Mouse (Mus musculus) CH12.LX (cell line): ENCODE data around the gene March10. TPM values are rescaled to one million over a fixed set of nuclear protein-coding genes. Genes with fewer than 3 reads are reported as not detected.

Source experiments
- DNase-seq: peaks from one replicate; pipeline ENCODE4 v3.0.0-alpha.2; 2013; ENCODE audit errors: extremely low read depth
- H3K27ac ChIP-seq: 2 replicates; pipeline ENCODE4 v1.5.1; 2012; ENCODE audit warnings: low read depth, mild to moderate bottlenecking, control low read depth, moderate library complexity; ENCODE audit not compliant: insufficient read depth
- H3K27me3 ChIP-seq: replicated peaks from 2 replicates; pipeline ENCODE3; 2012; ENCODE audit warnings: inconsistent platforms
- H3K36me3 ChIP-seq, 2 experiments: replicated peaks in 1 of 2; 2 replicates each; pipeline versions ENCODE3 to v1.6.1; 2012; ENCODE audit warnings: inconsistent platforms in 1 of 2, low read length in 1 of 2, mild to moderate bottlenecking in 1 of 2, mixed read lengths in 1 of 2, moderate library complexity in 1 of 2; ENCODE audit not compliant: control insufficient read depth in 1 of 2, insufficient read depth in 1 of 2
- H3K4me1 ChIP-seq, 2 experiments: 2 replicates each; pipeline ENCODE4 v1.6.1; 2012; ENCODE audit warnings: inconsistent platforms in 1 of 2, moderate library complexity in 1 of 2; ENCODE audit not compliant: insufficient read depth in 2 of 2, control insufficient read depth in 1 of 2
- H3K4me2 ChIP-seq: 2 replicates; pipeline ENCODE4 v1.6.1; 2012; ENCODE audit warnings: low read depth, mild to moderate bottlenecking, control low read depth; ENCODE audit not compliant: poor library complexity, insufficient read depth, severe bottlenecking
- H3K4me3 ChIP-seq, 3 experiments: fragments of 150-350 bp in 1 of 3; sonication (generic) in 1 of 3; replicated peaks in 1 of 3; 2 replicates each; pipeline versions ENCODE3 to v1.5.1; 2011 to 2012; ENCODE audit warnings: low read depth in 2 of 3, low read length in 2 of 3, mild to moderate bottlenecking in 2 of 3, moderate library complexity in 2 of 3, control low read depth in 1 of 3, improper control_type of control experiment in 1 of 3, inconsistent platforms in 1 of 3, mixed read lengths in 1 of 3; ENCODE audit not compliant: poor library complexity in 1 of 3
- H3K79me2 ChIP-seq: replicated peaks from 2 replicates; pipeline ENCODE4 v1.6.1; 2012; ENCODE audit warnings: mild to moderate bottlenecking, moderate library complexity; ENCODE audit not compliant: control insufficient read depth, poor library complexity, insufficient read depth, severe bottlenecking; ENCODE audit errors: extremely low read depth
- H3K9ac ChIP-seq: 2 replicates; pipeline ENCODE4 v1.6.1; 2012; ENCODE audit warnings: low read depth, mild to moderate bottlenecking, control low read depth, moderate library complexity; ENCODE audit not compliant: insufficient read depth
- H3K9me3 ChIP-seq: replicated peaks from 2 replicates; pipeline ENCODE3; 2012; ENCODE audit warnings: low read length, inconsistent platforms, mixed read lengths
- BHLHE40 ChIP-seq: IDR thresholded peaks from 2 replicates; pipeline ENCODE4 v1.6.1; 2011; ENCODE audit warnings: mild to moderate bottlenecking, low read depth, low read length, improper control_type of control experiment
- CHD1 ChIP-seq: IDR thresholded peaks from 2 replicates; pipeline ENCODE4 v1.6.1; 2012; ENCODE audit warnings: low read depth, low read length, improper control_type of control experiment, inconsistent platforms
- E2F4 ChIP-seq: IDR thresholded peaks from 2 replicates; pipeline ENCODE4 v1.6.1; 2011; ENCODE audit warnings: low read depth, low read length, improper control_type of control experiment; ENCODE audit not compliant: insufficient replicate concordance
- ELF1 ChIP-seq: IDR thresholded peaks from 2 replicates; pipeline ENCODE4 v1.6.1; 2014; ENCODE audit warnings: low read depth, mild to moderate bottlenecking, inconsistent platforms, low read length, improper control_type of control experiment
- ETS1 ChIP-seq: conservative IDR thresholded peaks from 2 replicates; pipeline ENCODE4 v1.6.1; 2012; ENCODE audit warnings: low read depth, mild to moderate bottlenecking, inconsistent platforms, low read length, improper control_type of control experiment, moderate library complexity
- GABPA ChIP-seq: IDR thresholded peaks from 2 replicates; pipeline ENCODE4 v1.6.1; 2012; ENCODE audit warnings: low read depth, low read length, improper control_type of control experiment, inconsistent platforms; ENCODE audit not compliant: insufficient replicate concordance
- IRF4 ChIP-seq: IDR thresholded peaks from 2 replicates; pipeline ENCODE4 v1.6.1; 2014; ENCODE audit warnings: low read depth, mild to moderate bottlenecking, inconsistent platforms, low read length, improper control_type of control experiment
- JUN ChIP-seq: IDR thresholded peaks from 2 replicates; pipeline ENCODE4 v1.6.1; 2011; ENCODE audit warnings: low read depth, mild to moderate bottlenecking, low read length, improper control_type of control experiment, moderate library complexity; ENCODE audit not compliant: insufficient read depth
- JUND ChIP-seq: conservative IDR thresholded peaks from 2 replicates; pipeline ENCODE4 v1.6.1; 2011; ENCODE audit warnings: low read depth, low read length, improper control_type of control experiment
- MAZ ChIP-seq: IDR thresholded peaks from 2 replicates; pipeline ENCODE4 v1.6.1; 2012; ENCODE audit warnings: low read depth, mild to moderate bottlenecking, inconsistent platforms, low read length, improper control_type of control experiment, moderate library complexity
- MEF2A ChIP-seq: IDR thresholded peaks from 2 replicates; pipeline ENCODE4 v1.6.1; 2014; ENCODE audit warnings: low read depth, mild to moderate bottlenecking, inconsistent platforms, low read length, improper control_type of control experiment, borderline replicate concordance
- MYC ChIP-seq: IDR thresholded peaks from 2 replicates; pipeline ENCODE4 v1.6.1; 2011; ENCODE audit warnings: low read depth, mild to moderate bottlenecking, improper control_type of control experiment, low read length
- NELFE ChIP-seq: IDR thresholded peaks from 2 replicates; pipeline ENCODE4 v1.6.1; 2011; ENCODE audit warnings: low read depth, low read length, improper control_type of control experiment
- RCOR1 ChIP-seq: conservative IDR thresholded peaks from 2 replicates; pipeline ENCODE4 v1.6.1; 2012; ENCODE audit warnings: low read depth, mild to moderate bottlenecking, inconsistent platforms, low read length, improper control_type of control experiment
- SIN3A ChIP-seq: IDR thresholded peaks from 2 replicates; pipeline ENCODE4 v1.6.1; 2012; ENCODE audit warnings: low read length, improper control_type of control experiment, inconsistent platforms
- UBTF ChIP-seq: IDR thresholded peaks from 2 replicates; pipeline ENCODE4 v1.6.1; 2012; ENCODE audit warnings: low read depth, mild to moderate bottlenecking, inconsistent platforms, low read length, improper control_type of control experiment, moderate library complexity
- ZMIZ1 ChIP-seq: IDR thresholded peaks from 2 replicates; pipeline ENCODE4 v1.6.1; 2012; ENCODE audit warnings: low read depth, mild to moderate bottlenecking, inconsistent platforms, low read length, improper control_type of control experiment
- ZNF384 ChIP-seq: IDR thresholded peaks from 2 replicates; pipeline ENCODE4 v1.6.1; 2012; ENCODE audit warnings: low read depth, low read length, improper control_type of control experiment, inconsistent platforms
- dilution Hi-C: fragments of 300-500 bp; cut with MboI; formaldehyde crosslinking; loops from 2 replicates; pipeline ENCODE4 v1.14.3; 2020; ENCODE audit warnings: low sequenced_read_pairs; ENCODE audit not compliant: extremely low pct_unique_long_range_greater_than_20kb, extremely low pct_ligation_motif_present
- in situ Hi-C: fragments of 300-500 bp; cut with MboI; formaldehyde crosslinking; loops from 3 replicates; pipeline ENCODE4 v1.14.3; 2019; ENCODE audit warnings: low sequenced_read_pairs, low pct_ligation_motif_present, low pct_unique_long_range_greater_than_20kb, mixed read lengths
- polyA plus RNA-seq: library from polyadenylated mRNA; unstranded; fragments of >175 nt; gene quantifications from 2 replicates; pipeline ENCODE4 v1.2.1, GENCODE M21; 2012; ENCODE audit warnings: low read depth; ENCODE audit not compliant: insufficient read length
- total RNA-seq, 2 experiments: library from RNA; depleted of rRNA; stranded (reverse); fragments of 300-350 nt in 1 of 2; fragments of >200 nt in 1 of 2; gene quantifications; 2 replicates each; pipeline ENCODE4 v1.2.3; 2012 to 2014

The March10 gene
- total and polyA plus RNA-seq, 3 experiments, result not detected

- no peak for DNase-seq
- Histone ChIP-seq H3K9me3 (no peaks in the 10 kb centered on the region), H3K36me3 (no peaks in the 10 kb centered on the region), H3K79me2 (no peaks in the 10 kb centered on the region), H3K4me3 (no peak overlapping the region), H3K4me2 (no peak overlapping the region), H3K27me3 (no peaks in the 10 kb centered on the region), H3K4me1 (peaks cover 0 to 3% of the 10 kb centered on the region in 2 experiments; a peak in 1 of 4 replicates), H3K27ac (no peak overlapping the region), H3K9ac (no peak overlapping the region)
- TF ChIP-seq RCOR1 (no peak), E2F4 (no peak), JUND (no peak), NELFE (no peak), SIN3A (no peak), ZMIZ1 (no peak), MYC (no peak), ZNF384 (no peak)
- dilution Hi-C loops (no loop called here), in situ Hi-C loops (no loop called here)
These were observed 141.2 kb downstream of the March10 start for GRCm38 (mm10) chr11:105315296-105315695.

GRCm38 (mm10) chr11:105313633-105314014, 142.9 kb downstream of the March10 start:
- Histone ChIP-seq H3K27me3 (no peaks in the 10 kb centered on the region), H3K27ac (no peak overlapping the region), H3K36me3 (no peaks in the 10 kb centered on the region), H3K9ac (no peak overlapping the region), H3K9me3 (no peaks in the 10 kb centered on the region), H3K4me2 (no peak overlapping the region), H3K4me1 (peaks cover 0 to 3% of the 10 kb centered on the region in 2 experiments; a peak in 1 of 4 replicates), H3K79me2 (no peaks in the 10 kb centered on the region), H3K4me3 (no peak overlapping the region)
- in situ Hi-C loops (no loop called here), dilution Hi-C loops (no loop called here)
- DNase-seq, result no peak
- TF ChIP-seq ELF1, result no peak
- TF ChIP-seq MYC, result no peak
- no peak for TF ChIP-seq ETS1
- TF ChIP-seq ZMIZ1, result no peak
- TF ChIP-seq CHD1, result no peak
- TF ChIP-seq SIN3A, result no peak
- no peak for TF ChIP-seq MAZ
- TF ChIP-seq BHLHE40, result no peak
- no peak for TF ChIP-seq UBTF
- no peak for TF ChIP-seq NELFE
- TF ChIP-seq MEF2A, result no peak
- TF ChIP-seq IRF4, result no peak
- TF ChIP-seq JUN, result no peak
- TF ChIP-seq GABPA, result no peak
